Mouse (Mus musculus): ENCODE results near the gene 1700021F07Rik. TPM values are rescaled to one million over a fixed set of nuclear protein-coding genes. Genes with fewer than 3 reads are reported as not detected.

1700021F07Rik gene
- polyA plus RNA-seq, 1 experiment from 2014 or later: not detected

- no peak overlapping the region for H3K27ac ChIP-seq (replicated peaks in 1 of 2; ENCODE audit: control insufficient read depth in 1 of 2, insufficient read depth in 1 of 2, low read depth in 2 of 2, low read length in 2 of 2)
- no peak overlapping the region for H3K9ac ChIP-seq (ENCODE audit: low read length)
- no peaks in the 10 kb centered on the region for H3K9me3 ChIP-seq (ENCODE audit: control insufficient read depth, low read length)
- H3K4me2 ChIP-seq (ENCODE audit: low read length): no peak overlapping the region
- H3K4me3 ChIP-seq (ENCODE audit: control insufficient read depth in 1 of 2, insufficient read depth in 1 of 2, low read depth in 1 of 2, low read length in 2 of 2): no peak overlapping the region
- peaks cover 0 to 2% of the 10 kb centered on the region in 2 experiments; a peak in 1 of 4 replicates for H3K4me1 ChIP-seq (ENCODE audit: control insufficient read depth in 2 of 2, insufficient read depth in 2 of 2, low read length in 2 of 2)
- WGBS: 78% methylated on average over 3 of the region's 3 CpGs
- no peaks in the 10 kb centered on the region for H3K27me3 ChIP-seq (ENCODE audit: control insufficient read depth, insufficient read depth, low read length)
- no peaks in the 10 kb centered on the region for H3K36me3 ChIP-seq (ENCODE audit: control insufficient read depth, insufficient read depth, low read length)
- no peak for ATAC-seq (ENCODE audit: insufficient number of reproducible peaks, insufficient read depth, low FRiP score, low read depth)
Observed at GRCm38 (mm10) chr2:173528493-173528892, 6.1 kb downstream of the 1700021F07Rik start.

GRCm38 (mm10) chr2:173532711-173533462 is 10.5 kb downstream of the 1700021F07Rik start:
- Histone ChIP-seq H3K27ac (replicated peaks in 1 of 2; ENCODE audit: control insufficient read depth in 1 of 2, insufficient read depth in 1 of 2, low read depth in 2 of 2, low read length in 2 of 2) (no peak overlapping the region), H3K4me3 (ENCODE audit: control insufficient read depth in 1 of 2, insufficient read depth in 1 of 2, low read depth in 1 of 2, low read length in 2 of 2) (no peak overlapping the region), H3K4me2 (ENCODE audit: low read length) (no peak overlapping the region), H3K27me3 (ENCODE audit: control insufficient read depth, insufficient read depth, low read length) (no peaks in the 10 kb centered on the region), H3K36me3 (ENCODE audit: control insufficient read depth, insufficient read depth, low read length) (no peaks in the 10 kb centered on the region), H3K4me1 (ENCODE audit: control insufficient read depth in 2 of 2, insufficient read depth in 2 of 2, low read length in 2 of 2) (peaks cover 0 to 2% of the 10 kb centered on the region in 2 experiments; a peak in 1 of 4 replicates), H3K9ac (ENCODE audit: low read length) (no peak overlapping the region), H3K9me3 (ENCODE audit: control insufficient read depth, low read length) (no peaks in the 10 kb centered on the region)
- WGBS: 73% methylated on average over 15 of the region's 15 CpGs
- ATAC-seq (ENCODE audit: insufficient number of reproducible peaks, insufficient read depth, low FRiP score, low read depth): no peak

GRCm38 (mm10) chr2:173534581-173534980 is 12.2 kb downstream of the 1700021F07Rik start:
- Histone ChIP-seq H3K27ac (replicated peaks in 1 of 2; ENCODE audit: control insufficient read depth in 1 of 2, insufficient read depth in 1 of 2, low read depth in 2 of 2, low read length in 2 of 2) (no peak overlapping the region), H3K9me3 (ENCODE audit: control insufficient read depth, low read length) (no peaks in the 10 kb centered on the region), H3K27me3 (ENCODE audit: control insufficient read depth, insufficient read depth, low read length) (no peaks in the 10 kb centered on the region), H3K4me3 (ENCODE audit: control insufficient read depth in 1 of 2, insufficient read depth in 1 of 2, low read depth in 1 of 2, low read length in 2 of 2) (no peak overlapping the region), H3K36me3 (ENCODE audit: control insufficient read depth, insufficient read depth, low read length) (no peaks in the 10 kb centered on the region), H3K4me2 (ENCODE audit: low read length) (no peak overlapping the region), H3K9ac (ENCODE audit: low read length) (no peak overlapping the region), H3K4me1 (ENCODE audit: control insufficient read depth in 2 of 2, insufficient read depth in 2 of 2, low read length in 2 of 2) (peaks cover 0 to 5% of the 10 kb centered on the region in 2 experiments; a peak in 2 of 4 replicates)
- ATAC-seq (ENCODE audit: insufficient number of reproducible peaks, insufficient read depth, low FRiP score, low read depth): no peak
- WGBS: 76% methylated on average over 7 of the region's 7 CpGs

- no peaks in the 10 kb centered on the region for H3K9me3 ChIP-seq (ENCODE audit: control insufficient read depth, low read length)
- no peak overlapping the region for H3K9ac ChIP-seq (ENCODE audit: low read length)
- 81% methylated on average over 18 of the region's 18 CpGs for WGBS
- no peak for ATAC-seq (ENCODE audit: insufficient number of reproducible peaks, insufficient read depth, low FRiP score, low read depth)
- H3K27me3 ChIP-seq (ENCODE audit: control insufficient read depth, insufficient read depth, low read length): no peaks in the 10 kb centered on the region
- H3K4me2 ChIP-seq (ENCODE audit: low read length): no peak overlapping the region
- peaks cover 3 to 9% of the 10 kb centered on the region in 2 experiments; a peak in 3 of 4 replicates for H3K4me1 ChIP-seq (ENCODE audit: control insufficient read depth in 2 of 2, insufficient read depth in 2 of 2, low read length in 2 of 2)
- no peak overlapping the region for H3K4me3 ChIP-seq (ENCODE audit: control insufficient read depth in 1 of 2, insufficient read depth in 1 of 2, low read depth in 1 of 2, low read length in 2 of 2)
- no peaks in the 10 kb centered on the region for H3K36me3 ChIP-seq (ENCODE audit: control insufficient read depth, insufficient read depth, low read length)
- no peak overlapping the region for H3K27ac ChIP-seq (replicated peaks in 1 of 2; ENCODE audit: control insufficient read depth in 1 of 2, insufficient read depth in 1 of 2, low read depth in 2 of 2, low read length in 2 of 2)
Observed at GRCm38 (mm10) chr2:173535390-173535789, 13.0 kb downstream of the 1700021F07Rik start.

GRCm38 (mm10) chr2:173535886-173536285 is 13.5 kb downstream of the 1700021F07Rik start:
- no peaks in the 10 kb centered on the region for H3K27me3 ChIP-seq (ENCODE audit: control insufficient read depth, insufficient read depth, low read length)
- no peak overlapping the region for H3K9ac ChIP-seq (ENCODE audit: low read length)
- H3K9me3 ChIP-seq (ENCODE audit: control insufficient read depth, low read length): no peaks in the 10 kb centered on the region
- H3K36me3 ChIP-seq (ENCODE audit: control insufficient read depth, insufficient read depth, low read length): no peaks in the 10 kb centered on the region
- no peak overlapping the region for H3K4me2 ChIP-seq (ENCODE audit: low read length)
- ATAC-seq (ENCODE audit: insufficient number of reproducible peaks, insufficient read depth, low FRiP score, low read depth): no peak
- H3K4me3 ChIP-seq (ENCODE audit: control insufficient read depth in 1 of 2, insufficient read depth in 1 of 2, low read depth in 1 of 2, low read length in 2 of 2): no peak overlapping the region
- no peak overlapping the region for H3K27ac ChIP-seq (replicated peaks in 1 of 2; ENCODE audit: control insufficient read depth in 1 of 2, insufficient read depth in 1 of 2, low read depth in 2 of 2, low read length in 2 of 2)
- H3K4me1 ChIP-seq (ENCODE audit: control insufficient read depth in 2 of 2, insufficient read depth in 2 of 2, low read length in 2 of 2): peaks cover 3 to 9% of the 10 kb centered on the region in 2 experiments; a peak in 3 of 4 replicates
- WGBS: 84% methylated on average over 9 of the region's 9 CpGs

GRCm38 (mm10) chr2:173539781-173540180 is 17.4 kb downstream of the 1700021F07Rik start:
- H3K36me3 ChIP-seq (ENCODE audit: control insufficient read depth, insufficient read depth, low read length): no peaks in the 10 kb centered on the region
- H3K4me2 ChIP-seq (ENCODE audit: low read length): peak overlapping the region; percentile 22; the same call in 1 of the 2 replicates
- H3K4me1 ChIP-seq (ENCODE audit: control insufficient read depth in 2 of 2, insufficient read depth in 2 of 2, low read length in 2 of 2): peaks cover 3 to 7% of the 10 kb centered on the region in 2 experiments; a peak in 3 of 4 replicates
- H3K4me3 ChIP-seq (ENCODE audit: control insufficient read depth in 1 of 2, insufficient read depth in 1 of 2, low read depth in 1 of 2, low read length in 2 of 2): no peak overlapping the region
- H3K27me3 ChIP-seq (ENCODE audit: control insufficient read depth, insufficient read depth, low read length): no peaks in the 10 kb centered on the region
- no peak overlapping the region for H3K9ac ChIP-seq (ENCODE audit: low read length)
- ATAC-seq (ENCODE audit: insufficient number of reproducible peaks, insufficient read depth, low FRiP score, low read depth): no peak
- WGBS: 29% methylated on average over 15 of the region's 15 CpGs
- H3K9me3 ChIP-seq (ENCODE audit: control insufficient read depth, low read length): no peaks in the 10 kb centered on the region
- H3K27ac ChIP-seq (replicated peaks in 1 of 2; ENCODE audit: control insufficient read depth in 1 of 2, insufficient read depth in 1 of 2, low read depth in 2 of 2, low read length in 2 of 2): no peak overlapping the region

GRCm38 (mm10) chr2:173541748-173542147 is 19.4 kb downstream of the 1700021F07Rik start:
- 24% methylated on average over 4 of the region's 4 CpGs for WGBS
- Histone ChIP-seq H3K27ac (replicated peaks in 1 of 2; ENCODE audit: control insufficient read depth in 1 of 2, insufficient read depth in 1 of 2, low read depth in 2 of 2, low read length in 2 of 2) (no peak overlapping the region), H3K27me3 (ENCODE audit: control insufficient read depth, insufficient read depth, low read length) (0 out of 2 replicates have a peak, but pooled peaks cover 11% of the 10 kb centered on the region), H3K4me2 (ENCODE audit: low read length) (no peak overlapping the region), H3K9me3 (ENCODE audit: control insufficient read depth, low read length) (no peaks in the 10 kb centered on the region), H3K4me3 (ENCODE audit: control insufficient read depth in 1 of 2, insufficient read depth in 1 of 2, low read depth in 1 of 2, low read length in 2 of 2) (no peak overlapping the region), H3K9ac (ENCODE audit: low read length) (no peak overlapping the region), H3K4me1 (ENCODE audit: control insufficient read depth in 2 of 2, insufficient read depth in 2 of 2, low read length in 2 of 2) (peaks cover 3 to 7% of the 10 kb centered on the region in 2 experiments; a peak in 3 of 4 replicates), H3K36me3 (ENCODE audit: control insufficient read depth, insufficient read depth, low read length) (no peaks in the 10 kb centered on the region)
- ATAC-seq (ENCODE audit: insufficient number of reproducible peaks, insufficient read depth, low FRiP score, low read depth): no peak

Measured in heart, embryonic 14.5 days (tissue).